Mouse (Mus musculus): ENCODE measurements around the gene Igsf3.

- TF ChIP-seq CTCF (conservative IDR thresholded peaks at IDR 0.05 in 1 of 2, IDR thresholded peaks at IDR 0.05 in 1 of 2; ENCODE audit: low read depth in 2 of 2, low read length in 2 of 2) (no peak), USF2 (conservative IDR thresholded peaks at IDR 0.05; ENCODE audit: low read depth, low read length) (no peak)
Observed at GRCm38 (mm10) chr3:101460618-101461017, 83.7 kb downstream of the Igsf3 start.
